Mouse (Mus musculus) stomach, postnatal 0 days (tissue): ENCODE measurements at regions not wholly inside any gene's neighbourhood (a gene's known extent, or its start where the extent isn't known, plus 50 kb on each side); places are given as distances from the start of the nearest gene placed in this dataset.

Source experiments
- CTCF ChIP-seq: IDR thresholded peaks from 2 replicates; pipeline ENCODE4 v1.5.1; 2016; ENCODE audit warnings: antibody characterized with exemption, low read depth, mild to moderate bottlenecking, moderate library complexity
- EP300 ChIP-seq: optimal IDR thresholded peaks from 2 replicates; pipeline ENCODE3; 2016; ENCODE audit warnings: antibody characterized with exemption

- TF ChIP-seq CTCF (no peak), EP300 (no peak)
Observed at GRCm38 (mm10) chr8:30694126-30694525, 2734.4 kb upstream of the 5930422O12Rik start.
